Mouse (Mus musculus) lung, embryonic 14.5 days (tissue): ENCODE data around the gene Oxa1l. TPM values are rescaled to one million over a fixed set of nuclear protein-coding genes. Genes with fewer than 3 reads are reported as not detected.

ENCODE experiments used
- ATAC-seq: fragments of 200-750 bp; cut with Nextera tagmentation; 2 replicates; pipeline ENCODE4 v1.8.0; 2017; ENCODE audit warnings: mild to moderate bottlenecking, moderate TSS enrichment, moderate library complexity; ENCODE audit not compliant: insufficient read depth
- DNase-seq: peaks from one replicate; pipeline ENCODE4 v3.0.0-alpha.2; 2015
- H3K27ac ChIP-seq: fragments of 300-500 bp; sonication (generic); 2 replicates; pipeline ENCODE4 v1.5.1; 2014; ENCODE audit warnings: low read depth, mild to moderate bottlenecking, moderate library complexity
- H3K27me3 ChIP-seq: fragments of 300-500 bp; sonication (generic); 2 replicates; pipeline ENCODE4 v1.6.1; 2014; ENCODE audit warnings: low read length, control low read depth; ENCODE audit not compliant: insufficient read depth
- H3K36me3 ChIP-seq: fragments of 300-500 bp; sonication (generic); 2 replicates; pipeline ENCODE4 v1.6.1; 2014; ENCODE audit warnings: control low read depth; ENCODE audit not compliant: insufficient read depth
- H3K4me1 ChIP-seq: fragments of 300-500 bp; sonication (generic); 2 replicates; pipeline ENCODE4 v1.6.1; 2014; ENCODE audit warnings: antibody characterized with exemption, control low read depth; ENCODE audit not compliant: insufficient read depth
- H3K4me2 ChIP-seq: fragments of 300-500 bp; sonication (generic); 2 replicates; pipeline ENCODE4 v1.6.1; 2014; ENCODE audit warnings: mild to moderate bottlenecking
- H3K4me3 ChIP-seq: fragments of 300-500 bp; sonication (generic); 2 replicates; pipeline ENCODE4 v1.5.1; 2014; ENCODE audit warnings: low read depth, low read length
- H3K9ac ChIP-seq: fragments of 300-500 bp; sonication (generic); 2 replicates; pipeline ENCODE4 v1.6.1; 2014
- H3K9me3 ChIP-seq: fragments of 300-500 bp; sonication (generic); 2 replicates; pipeline ENCODE4 v1.6.1; 2016; ENCODE audit warnings: low read depth, low read length, control low read depth
- CTCF ChIP-seq: IDR thresholded peaks from 2 replicates; pipeline ENCODE4 v1.5.1; 2016; ENCODE audit warnings: antibody characterized with exemption, low read depth
- WGBS: fragments of 180-500 bp; shearing (Covaris S2); extraction: QIAGEN DNeasy Blood & Tissue Kit; methylation state at CpG from one replicate; pipeline ENCODE4 v1.1.7; 2014; 5-methylcytosine and 5-hydroxymethylcytosine counted together
- polyA plus RNA-seq: library from polyadenylated mRNA; unstranded; fragments of >200 nt; fragmentation: Nextera tagmentation; extraction: Ambion mirVana; gene quantifications from 2 replicates; pipeline ENCODE4 v1.2.1, GENCODE M21; 2014

The Oxa1l gene
- polyA plus RNA-seq, 1 experiment from 2014 or later, result 53.5 TPM

DNA sequence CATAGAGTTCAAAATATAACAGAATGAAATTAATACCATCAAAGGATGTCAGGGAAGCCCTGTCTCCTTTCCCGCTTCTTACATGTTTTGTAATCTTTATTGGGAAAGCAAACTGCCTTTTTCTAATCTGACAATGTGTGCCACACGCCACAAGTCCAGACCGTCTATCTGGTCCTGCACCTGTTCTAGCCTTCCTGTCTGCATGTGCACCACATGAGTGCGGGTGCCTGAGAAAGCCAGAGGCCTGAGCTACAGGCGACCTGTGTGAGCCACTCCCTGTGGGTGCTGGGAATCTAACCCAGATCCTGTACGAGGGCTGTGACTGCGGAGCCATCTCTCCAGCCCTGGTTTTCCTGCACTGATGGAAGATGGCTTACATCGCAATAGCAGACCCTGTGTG is 23.8 kb downstream of the Oxa1l start:
- H3K36me3 ChIP-seq, result no peaks in the 10 kb centered on the region
- ATAC-seq (no peak), DNase-seq (no peak)
- no peak overlapping the region for H3K9ac ChIP-seq
- WGBS, result 89% methylated on average over 8 of the region's 8 CpGs
- H3K9me3 ChIP-seq, result no peaks in the 10 kb centered on the region
- TF ChIP-seq CTCF, result no peak
- H3K27me3 ChIP-seq, result no peaks in the 10 kb centered on the region
- H3K4me1 ChIP-seq, result no peaks in the 10 kb centered on the region
- no peak overlapping the region for H3K4me2 ChIP-seq
- H3K27ac ChIP-seq, result no peak overlapping the region
- no peak overlapping the region for H3K4me3 ChIP-seq

DNA sequence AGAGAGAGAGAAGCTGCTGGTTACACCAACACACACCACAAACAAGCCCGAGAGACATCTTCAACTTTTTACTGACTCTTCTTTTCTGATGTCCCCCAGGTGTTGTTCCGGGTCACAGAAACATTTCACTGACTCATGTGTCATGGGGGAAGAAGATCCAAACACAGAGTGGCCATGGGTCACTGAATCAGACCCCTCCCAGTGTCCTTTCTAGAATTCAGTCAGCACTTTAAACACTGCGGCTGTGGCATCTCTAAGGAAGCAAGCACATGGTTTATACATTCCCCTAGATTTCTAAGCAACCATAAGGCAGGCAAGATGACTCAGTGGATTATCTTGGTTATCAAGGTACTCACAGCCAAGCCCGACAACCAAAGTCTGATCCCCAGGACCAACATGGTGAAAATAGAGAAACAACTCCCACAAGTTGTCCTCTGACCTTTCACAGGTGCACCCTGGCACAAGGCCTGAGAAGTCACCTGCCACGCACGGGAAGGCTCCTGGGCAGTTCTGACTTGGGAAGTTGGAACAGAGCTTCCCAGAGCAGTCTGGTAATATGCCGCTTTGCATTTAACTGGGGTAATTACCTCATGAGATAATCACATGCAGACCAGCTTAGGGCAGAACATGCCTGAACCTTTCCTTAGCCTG is 25.5 kb downstream of the Oxa1l start:
- ATAC-seq, result no peak
- no peak overlapping the region for H3K27ac ChIP-seq

DNA sequence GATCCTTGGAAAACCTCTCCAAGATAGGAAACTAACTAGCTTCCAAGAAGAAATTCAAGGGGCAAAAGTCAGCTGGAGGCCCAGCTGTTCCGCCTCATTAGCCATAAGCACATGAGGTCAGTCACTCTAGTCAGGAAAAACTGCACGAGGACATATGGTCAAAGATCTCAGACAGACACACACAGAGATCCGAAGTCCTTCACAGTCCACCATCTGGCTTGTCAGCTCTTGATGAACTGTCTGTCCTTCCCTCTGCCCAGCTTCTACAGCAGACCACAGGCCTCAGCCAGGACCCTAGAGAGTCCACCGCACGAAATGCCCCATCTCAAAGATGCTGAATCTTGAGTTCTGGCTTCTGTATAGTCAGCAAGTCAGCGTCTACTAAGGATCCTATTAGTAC is 26.9 kb downstream of the Oxa1l start:
- H3K4me3 ChIP-seq, result no peak overlapping the region
- no peak for ATAC-seq
- H3K27me3 ChIP-seq, result no peaks in the 10 kb centered on the region
- no peaks in the 10 kb centered on the region for H3K36me3 ChIP-seq
- 69% methylated on average over 6 of the region's 6 CpGs for WGBS
- H3K9me3 ChIP-seq, result no peaks in the 10 kb centered on the region
- no peak overlapping the region for H3K27ac ChIP-seq
- no peak overlapping the region for H3K4me2 ChIP-seq
- DNase-seq, result no peak
- H3K9ac ChIP-seq, result no peak overlapping the region
- no peak for TF ChIP-seq CTCF
- no peaks in the 10 kb centered on the region for H3K4me1 ChIP-seq

More for the DNA sequence above, 25.5 kb downstream of the Oxa1l start:
- Histone ChIP-seq H3K9ac (no peak overlapping the region), H3K36me3 (no peaks in the 10 kb centered on the region), H3K4me2 (no peak overlapping the region), H3K27me3 (no peaks in the 10 kb centered on the region), H3K4me3 (no peak overlapping the region), H3K4me1 (no peaks in the 10 kb centered on the region), H3K9me3 (no peaks in the 10 kb centered on the region)
- WGBS, result 86% methylated on average over 7 of the region's 7 CpGs
- no peak for TF ChIP-seq CTCF
- DNase-seq, result no peak

DNA sequence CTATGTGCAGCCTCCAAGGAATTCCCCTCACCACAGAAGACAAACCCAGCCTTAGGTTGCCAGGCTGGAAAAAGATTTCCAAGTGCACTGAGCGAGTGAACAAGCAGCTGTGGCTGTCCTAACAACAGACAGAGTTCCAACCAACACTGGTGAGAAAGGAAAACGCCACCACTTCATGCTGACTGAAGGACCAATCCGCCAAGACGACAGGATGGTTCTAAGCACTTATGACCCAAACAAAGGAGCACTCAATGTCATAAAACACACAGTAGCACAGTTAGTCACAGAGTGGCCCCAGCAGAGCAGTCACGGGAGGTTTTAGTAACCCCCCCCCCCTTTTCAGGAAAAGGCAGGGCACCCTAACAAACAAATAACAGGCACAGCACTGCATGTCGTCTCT is 30.2 kb downstream of the Oxa1l start:
- Histone ChIP-seq H3K27ac (no peak overlapping the region), H3K9me3 (no peaks in the 10 kb centered on the region), H3K4me3 (no peak overlapping the region), H3K36me3 (no peaks in the 10 kb centered on the region), H3K4me1 (no peaks in the 10 kb centered on the region), H3K27me3 (no peaks in the 10 kb centered on the region), H3K9ac (no peak overlapping the region), H3K4me2 (no peak overlapping the region)
- DNase-seq (no peak), ATAC-seq (no peak)
- WGBS, result 49% methylated on average over 6 of the region's 6 CpGs
- TF ChIP-seq CTCF, result no peak

GRCm38 (mm10) chr14:54393794-54394193 is 33.2 kb downstream of the Oxa1l start:
- Histone ChIP-seq H3K4me3 (no peak overlapping the region), H3K9me3 (no peaks in the 10 kb centered on the region), H3K36me3 (no peaks in the 10 kb centered on the region), H3K27ac (no peak overlapping the region), H3K4me1 (no peaks in the 10 kb centered on the region), H3K9ac (no peak overlapping the region), H3K27me3 (no peaks in the 10 kb centered on the region), H3K4me2 (no peak overlapping the region)
- 67% methylated on average over 3 of the region's 3 CpGs for WGBS
- TF ChIP-seq CTCF, result no peak
- DNase-seq (no peak), ATAC-seq (no peak)

DNA sequence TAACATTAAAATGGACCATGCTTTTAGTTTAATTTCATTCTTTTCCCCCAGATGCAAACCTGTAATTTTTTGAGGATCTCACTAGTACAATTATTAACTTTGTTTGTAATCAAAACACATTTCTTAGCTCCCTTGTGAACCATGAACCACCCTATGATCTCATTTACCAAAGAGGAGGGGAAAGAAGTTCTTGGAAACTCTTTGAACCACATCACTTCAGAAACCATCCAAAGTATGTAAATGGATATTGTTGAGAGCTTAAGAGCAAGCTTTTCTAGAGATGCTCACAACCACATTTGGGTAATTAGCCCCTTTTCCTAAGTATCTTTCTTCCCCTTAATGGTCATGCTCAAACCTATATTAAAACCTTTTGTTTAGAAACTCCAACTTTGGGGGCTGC is 33.7 kb downstream of the Oxa1l start:
- Histone ChIP-seq H3K36me3 (no peaks in the 10 kb centered on the region), H3K4me2 (no peak overlapping the region), H3K4me3 (no peak overlapping the region), H3K9ac (no peak overlapping the region), H3K4me1 (no peaks in the 10 kb centered on the region), H3K27ac (no peak overlapping the region), H3K27me3 (no peaks in the 10 kb centered on the region), H3K9me3 (no peaks in the 10 kb centered on the region)
- no peak for DNase-seq
- TF ChIP-seq CTCF, result no peak
- ATAC-seq, result no peak

DNA sequence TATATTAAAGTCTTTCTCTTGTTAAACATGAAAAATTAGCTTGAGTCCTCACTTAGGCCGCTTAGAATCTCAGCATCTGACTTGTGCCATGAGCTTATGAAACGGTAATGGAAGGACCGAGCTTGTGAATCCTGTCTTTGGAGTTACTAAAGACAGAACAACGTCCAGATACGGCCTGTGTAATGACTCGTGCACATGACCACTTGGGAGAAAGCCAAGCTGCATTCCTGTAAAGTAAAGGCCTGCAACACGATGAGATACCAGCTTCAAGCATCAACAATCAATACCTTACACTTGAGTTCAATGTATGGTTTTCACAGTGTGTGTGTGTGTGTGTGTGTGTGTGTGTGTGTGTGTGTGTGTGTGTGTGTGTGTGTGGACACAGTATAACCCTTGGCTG is 36.1 kb downstream of the Oxa1l start:
- Histone ChIP-seq H3K27ac (no peak overlapping the region), H3K4me2 (no peak overlapping the region), H3K9me3 (no peaks in the 10 kb centered on the region), H3K36me3 (no peaks in the 10 kb centered on the region), H3K4me1 (no peaks in the 10 kb centered on the region), H3K9ac (no peak overlapping the region), H3K27me3 (no peaks in the 10 kb centered on the region), H3K4me3 (no peak overlapping the region)
- ATAC-seq, result no peak
- 68% methylated on average over 7 of the region's 7 CpGs for WGBS
- DNase-seq, result no peak
- no peak for TF ChIP-seq CTCF
